Mouse (Mus musculus) granulocyte monocyte progenitor cell, adult 5-6 weeks (primary cell): ENCODE results near the gene Rnaseh2b. TPM values are rescaled to one million over a fixed set of nuclear protein-coding genes. Genes with fewer than 3 reads are reported as not detected.
A peak's percentile ranks its signal among the peaks of the same experiment; 100 is the strongest.

Experiments used
- ATAC-seq: replicated peaks from 2 replicates; pipeline ENCODE4 v1.8.0; 2016; ENCODE audit warnings: mild to moderate bottlenecking, moderate TSS enrichment, inconsistent platforms; ENCODE audit not compliant: poor library complexity, severe bottlenecking
- total RNA-seq, 2 experiments: library from RNA; stranded (forward) in 1 of 2; stranded (reverse) in 1 of 2; fragments of 200-712, 200-1000 nt in 1 of 2; fragments of >200 nt in 1 of 2; fragmentation: Nextera tagmentation in 1 of 2; gene quantifications; 2 replicates each; pipeline ENCODE4 v1.2.3; 2014 to 2017

The Rnaseh2b gene
- total RNA-seq, 2 experiments from 2014 or later, result 58.5 to 94.1 TPM

GRCm38 (mm10) chr14:62353372-62353771, 61.0 kb downstream of the Rnaseh2b start:
- ATAC-seq, result no peak

- 0 out of 2 replicates have a peak, but pooled peaks have one; percentile 20 for ATAC-seq
These were observed 61.4 kb downstream of the Rnaseh2b start for GRCm38 (mm10) chr14:62353793-62354192.

- no peak for ATAC-seq
These were observed 62.8 kb downstream of the Rnaseh2b start for GRCm38 (mm10) chr14:62355201-62355600.

- ATAC-seq, result no peak
These were observed 69.0 kb downstream of the Rnaseh2b start for GRCm38 (mm10) chr14:62361263-62361980.

GRCm38 (mm10) chr14:62363774-62364173, 71.4 kb downstream of the Rnaseh2b start:
- no peak for ATAC-seq

- peak; percentile 56 for ATAC-seq
These were observed 78.4 kb downstream of the Rnaseh2b start for GRCm38 (mm10) chr14:62370819-62371218.

- ATAC-seq, result no peak
These were observed 81.6 kb downstream of the Rnaseh2b start for GRCm38 (mm10) chr14:62374001-62374400.

GRCm38 (mm10) chr14:62375694-62376093, 83.3 kb downstream of the Rnaseh2b start:
- ATAC-seq, result no peak

- no peak for ATAC-seq
These were observed 83.7 kb downstream of the Rnaseh2b start for GRCm38 (mm10) chr14:62376115-62376514.

- ATAC-seq, result no peak
These were observed 87.0 kb downstream of the Rnaseh2b start for GRCm38 (mm10) chr14:62379391-62379790.

GRCm38 (mm10) chr14:62380606-62381005, 88.2 kb downstream of the Rnaseh2b start:
- no peak for ATAC-seq

- no peak for ATAC-seq
These were observed 90.7 kb downstream of the Rnaseh2b start for GRCm38 (mm10) chr14:62383109-62383508.

GRCm38 (mm10) chr14:62383786-62384299, 91.5 kb downstream of the Rnaseh2b start:
- no peak for ATAC-seq

GRCm38 (mm10) chr14:62389064-62389728, 96.8 kb downstream of the Rnaseh2b start:
- ATAC-seq, result no peak

GRCm38 (mm10) chr14:62389729-62390536, 97.5 kb downstream of the Rnaseh2b start:
- ATAC-seq, result no peak

- no peak for ATAC-seq
These were observed 100.4 kb downstream of the Rnaseh2b start for GRCm38 (mm10) chr14:62392754-62393153.

GRCm38 (mm10) chr14:62395346-62395745, 103.0 kb downstream of the Rnaseh2b start:
- ATAC-seq, result no peak

GRCm38 (mm10) chr14:62416007-62416741, 123.8 kb downstream of the Rnaseh2b start:
- no peak for ATAC-seq

GRCm38 (mm10) chr14:62416742-62417134, 124.3 kb downstream of the Rnaseh2b start:
- ATAC-seq, result no peak

GRCm38 (mm10) chr14:62417501-62417900, 125.1 kb downstream of the Rnaseh2b start:
- no peak for ATAC-seq
